Mouse (Mus musculus) liver, embryonic 14.5 days (tissue): Measurements from ENCODE around the gene Cct5.

Experiments
- CTCF ChIP-seq: IDR thresholded peaks from 2 replicates; pipeline ENCODE4 v1.5.1; 2016; ENCODE audit warnings: antibody characterized with exemption, low read depth, control low read depth
- EP300 ChIP-seq: IDR thresholded peaks from 2 replicates; pipeline ENCODE4 v1.6.1; 2016; ENCODE audit warnings: antibody characterized with exemption, low read depth

DNA sequence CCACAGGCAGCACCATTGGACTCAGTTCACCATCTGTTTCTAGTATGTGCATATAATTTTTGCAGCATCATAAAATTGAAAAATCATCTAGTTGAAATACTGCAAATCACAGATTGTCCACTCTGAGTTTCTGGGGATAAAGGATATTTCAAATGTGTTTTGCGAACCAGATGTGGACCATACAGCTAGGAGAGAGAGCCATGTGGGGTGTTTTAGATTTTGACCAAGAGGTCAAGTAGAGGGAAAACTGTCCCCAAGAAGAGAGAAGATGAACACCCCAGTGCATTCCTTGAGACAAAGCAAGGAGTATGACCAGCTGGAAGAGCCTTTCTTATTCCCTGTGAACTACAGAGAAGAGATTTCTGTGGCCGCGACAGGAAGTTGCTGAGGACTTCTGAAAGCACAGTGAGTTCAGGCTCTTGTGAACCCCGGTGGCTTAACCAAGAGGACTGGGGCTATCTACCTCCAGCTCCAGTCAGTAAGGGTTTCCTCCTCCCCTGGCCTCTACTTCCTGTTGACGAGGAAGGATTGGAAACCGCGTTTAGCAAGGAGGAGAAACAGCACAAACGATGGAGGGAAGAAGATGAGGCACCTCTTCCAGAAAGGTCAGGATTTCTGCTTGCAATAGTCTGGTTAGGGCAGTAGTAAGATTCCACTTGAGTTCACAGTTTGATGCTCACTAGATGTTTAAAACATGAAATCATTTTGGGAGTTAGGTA is 46.4 kb upstream of the Cct5 start:
- TF ChIP-seq CTCF (no peak), EP300 (no peak)
